In the genomic region with DNA sequence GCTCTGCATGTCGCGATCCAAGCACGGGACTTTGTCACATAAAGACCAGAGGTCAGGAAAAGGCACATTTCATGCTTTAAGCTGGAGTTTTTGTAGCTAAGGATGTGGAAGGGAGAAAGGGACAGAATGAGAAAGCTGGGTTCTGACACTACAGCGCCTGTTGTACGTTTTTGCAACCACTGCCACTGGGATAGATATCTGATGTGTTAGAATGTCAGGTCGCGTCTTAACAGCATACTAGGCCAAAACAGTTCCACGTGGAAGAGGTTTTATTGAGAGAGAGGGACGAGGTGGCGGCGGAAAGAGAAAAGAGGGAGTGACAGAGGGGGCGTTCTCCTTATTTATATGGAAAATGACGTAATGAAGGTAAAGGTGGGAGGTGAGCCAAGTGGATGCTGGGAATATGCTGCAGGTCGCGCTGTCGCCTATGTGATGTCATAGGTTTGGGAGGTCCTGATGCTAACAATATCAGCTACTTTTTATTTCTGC, we compare ENCODE assay signal across 8 mouse cellular contexts. TPM values are rescaled to one million over a fixed set of nuclear protein-coding genes. Genes with fewer than 3 reads are reported as not detected.
DNase-seq lines count a peak whose midpoint lies in the region; ATAC-seq and TF ChIP-seq lines count a peak whose summit lies in the region.

No protein-coding gene starts in this region.

- no peak for TF ChIP-seq POLR2A in olfactory bulb, adult 2 months (IDR thresholded peaks at IDR 0.05; ENCODE audit: insufficient read depth, low read depth, low read length)

- peak overlapping the region; percentile 71 for H3K9ac ChIP-seq in forebrain, postnatal 0 days
- H3K9ac ChIP-seq in limb, embryonic 13.5 days: peak overlapping the region; percentile 82

- peak overlapping the region; percentile 54 for H3K4me3 ChIP-seq in forebrain, postnatal 0 days (ENCODE audit: low read depth, low read length)
- peak overlapping the region; percentile 58 for H3K4me3 ChIP-seq in limb, embryonic 13.5 days
- H3K4me3 ChIP-seq in olfactory bulb, adult 2 months (ENCODE audit: insufficient read depth, low read depth, low read length): peak overlapping the region; percentile 76

- DNase-seq in left cerebral cortex, adult 11 months (ENCODE audit: low spot score): peak; percentile 59
- DNase-seq in left cerebral cortex, postnatal 4 days: no peak
- peak; percentile 38 for DNase-seq in c-Kit-positive CD71-positive TER-119-positive erythroid progenitor cells, embryonic 14.5 days (ENCODE audit: low spot score)
- DNase-seq in forebrain, postnatal 0 days: peak; percentile 76
- DNase-seq in thymus, postnatal 25 days: no peak
- no peak for DNase-seq in adrenal gland, adult 2 months

- no peaks in the 10 kb centered on the region; the same call in 1 of the 2 replicates for H3K27me3 ChIP-seq in forebrain, postnatal 0 days (ENCODE audit: insufficient read depth, low read length)
- H3K27me3 ChIP-seq in limb, embryonic 13.5 days: no peaks in the 10 kb centered on the region

- intact Hi-C loops in left cerebral cortex, postnatal 4 days (cut with DNase I): no loop called here

- 2% methylated on average over 16 of the region's 16 CpGs for WGBS in forebrain, postnatal 0 days
- WGBS in limb, embryonic 13.5 days: 3% methylated on average over 16 of the region's 16 CpGs
- WGBS in olfactory bulb, adult 2 months: 4% methylated on average over 16 of the region's 16 CpGs

- no peaks in the 10 kb centered on the region for H3K9me3 ChIP-seq in forebrain, postnatal 0 days (ENCODE audit: low read length)
- no peaks in the 10 kb centered on the region for H3K9me3 ChIP-seq in limb, embryonic 13.5 days

- peaks cover 14% of the 10 kb centered on the region for H3K4me1 ChIP-seq in forebrain, postnatal 0 days (ENCODE audit: insufficient read depth)
- H3K4me1 ChIP-seq in limb, embryonic 13.5 days: peaks cover 24% of the 10 kb centered on the region
- peaks cover 9% of the 10 kb centered on the region; the same call in 1 of the 2 replicates for H3K4me1 ChIP-seq in olfactory bulb, adult 2 months (ENCODE audit: control insufficient read depth, insufficient read depth, low read length)

- H3K27ac ChIP-seq in forebrain, postnatal 0 days (ENCODE audit: low read depth, low read length): peak overlapping the region; percentile 92
- H3K27ac ChIP-seq in limb, embryonic 13.5 days: peak overlapping the region; percentile 90
- peak overlapping the region; percentile 90; the same call in 1 of the 2 replicates for H3K27ac ChIP-seq in olfactory bulb, adult 2 months (ENCODE audit: insufficient read depth, low read depth, low read length)

- H3K4me2 ChIP-seq in forebrain, postnatal 0 days (ENCODE audit: low read depth): peak overlapping the region; percentile 93
- peak overlapping the region; percentile 83 for H3K4me2 ChIP-seq in limb, embryonic 13.5 days (replicated peaks)

- TF ChIP-seq CTCF in forebrain, postnatal 0 days (IDR thresholded peaks at IDR 0.05; ENCODE audit: low read depth): no peak
- no peak for TF ChIP-seq CTCF in olfactory bulb, adult 2 months (IDR thresholded peaks at IDR 0.05; ENCODE audit: insufficient read depth, low read depth, low read length)

- ATAC-seq in forebrain, postnatal 0 days: peak; percentile 5; the same call in 1 of the 2 replicates
- no peak for ATAC-seq in limb, embryonic 13.5 days (ENCODE audit: low FRiP score, low read depth)

- no peaks in the 10 kb centered on the region for H3K36me3 ChIP-seq in forebrain, postnatal 0 days (ENCODE audit: insufficient read depth)
- H3K36me3 ChIP-seq in limb, embryonic 13.5 days: peaks cover 8% of the 10 kb centered on the region

RNA-seq across cellular contexts. Expression of a gene that starts 0.7 kb away (rescaled TPM):
- 10 to 100 TPM; 13.7 to 14.5 TPM for total RNA-seq in left cerebral cortex, postnatal 4 days (2021)
- total RNA-seq in forebrain, postnatal 0 days (2014; rRNA removed): 15.9 and 16.8 TPM in 2 replicates
- 11.9 and 14.7 TPM in 2 replicates for polyA plus RNA-seq in forebrain, postnatal 0 days (2015; fragmentation: Nextera tagmentation; extraction: Ambion mirVana)
- 14.2 and 18.6 TPM in 2 replicates for polyA plus RNA-seq in limb, embryonic 13.5 days (2015; fragmentation: Nextera tagmentation; extraction: Ambion mirVana)
- polyA plus RNA-seq in olfactory bulb, adult 2 months (2012; ENCODE audit: insufficient read depth, insufficient read length, low replicate concordance, missing spikeins): not detected in 2 replicates
- total RNA-seq in adrenal gland, adult 2 months (2021): 1 to 10 TPM; 3.0 to 4.6 TPM
- polyA plus RNA-seq in adrenal gland, adult 2 months (2012; rRNA removed): 8.0 and 10.5 TPM in 2 replicates

RNA-seq across cellular contexts. Expression of a gene that starts 1.1 kb away (rescaled TPM):
- 10 to 100 TPM; 57.6 to 58.1 TPM for total RNA-seq in left cerebral cortex, postnatal 4 days (2021)
- 58.2 and 68.8 TPM in 2 replicates for total RNA-seq in forebrain, postnatal 0 days (2014; rRNA removed)
- polyA plus RNA-seq in forebrain, postnatal 0 days (2015; fragmentation: Nextera tagmentation; extraction: Ambion mirVana): 109 and 111 TPM in 2 replicates
- 124 TPM in 2 replicates for polyA plus RNA-seq in limb, embryonic 13.5 days (2015; fragmentation: Nextera tagmentation; extraction: Ambion mirVana)
- not detected in 2 replicates for polyA plus RNA-seq in olfactory bulb, adult 2 months (2012; ENCODE audit: insufficient read depth, insufficient read length, low replicate concordance, missing spikeins)
- total RNA-seq in adrenal gland, adult 2 months (2021): 10 to 100 TPM; 82.4 to 93.0 TPM
- polyA plus RNA-seq in adrenal gland, adult 2 months (2012; rRNA removed): 114 and 137 TPM in 2 replicates

RNA-seq across cellular contexts. Expression of a gene that starts 23.4 kb away (rescaled TPM):
- total RNA-seq in left cerebral cortex, postnatal 4 days (2021): 1 to 10 TPM; 1.6 to 2.5 TPM
- not detected in 2 replicates for total RNA-seq in forebrain, postnatal 0 days (2014; rRNA removed)
- polyA plus RNA-seq in forebrain, postnatal 0 days (2015; fragmentation: Nextera tagmentation; extraction: Ambion mirVana): not detected in 2 replicates
- not detected in 2 replicates for polyA plus RNA-seq in limb, embryonic 13.5 days (2015; fragmentation: Nextera tagmentation; extraction: Ambion mirVana)
- polyA plus RNA-seq in olfactory bulb, adult 2 months (2012; ENCODE audit: insufficient read depth, insufficient read length, low replicate concordance, missing spikeins): not detected in 2 replicates
- 10 to 100 TPM in 1 of 2 experiments, 1 to 10 TPM in 1; 5.4 to 11.7 TPM for total RNA-seq in adrenal gland, adult 2 months (2021)
- not detected in 2 replicates for polyA plus RNA-seq in adrenal gland, adult 2 months (2012; rRNA removed)

Comparison
In these comparisons a context has a peak if more than half of its experiments do, and no peak if none do; other contexts are left out.
1. DNase-seq: peak in left cerebral cortex, adult 11 months (single experiment), c-Kit-positive CD71-positive TER-119-positive erythroid progenitor cells, embryonic 14.5 days (single experiment) and forebrain, postnatal 0 days (single experiment); none in left cerebral cortex, postnatal 4 days (single experiment), thymus, postnatal 25 days (single experiment) and adrenal gland, adult 2 months (single experiment).
2. Peak in every context shown above with its lines, with median percentiles within 50 percentile points of each other: H3K27ac ChIP-seq and H3K4me3 ChIP-seq.